Mouse (Mus musculus) forebrain, embryonic 10.5 days (tissue): ENCODE data around the gene Inka1. TPM values are rescaled to one million over a fixed set of nuclear protein-coding genes. Genes with fewer than 3 reads are reported as not detected.

Experiments
- DNase-seq: peaks from one replicate; pipeline ENCODE4 v3.0.0-alpha.2; 2017; ENCODE audit warnings: low spot score; ENCODE audit errors: extremely low spot score
- H3K27ac ChIP-seq: fragments of 300-500 bp; sonication (generic); 2 replicates; pipeline ENCODE4 v1.5.1; 2016; ENCODE audit warnings: mild to moderate bottlenecking
- H3K27me3 ChIP-seq: fragments of 300-500 bp; sonication (generic); 2 replicates; pipeline ENCODE4 v1.6.1; 2016; ENCODE audit warnings: mild to moderate bottlenecking; ENCODE audit not compliant: poor library complexity, severe bottlenecking
- H3K36me3 ChIP-seq: fragments of 300-500 bp; sonication (generic); replicated peaks from 2 replicates; pipeline ENCODE4 v1.6.1; 2016; ENCODE audit warnings: mild to moderate bottlenecking, moderate library complexity
- H3K4me1 ChIP-seq: fragments of 300-500 bp; sonication (generic); 2 replicates; pipeline ENCODE4 v1.6.1; 2016
- H3K4me3 ChIP-seq: fragments of 300-500 bp; sonication (generic); 2 replicates; pipeline ENCODE4 v1.5.1; 2016; ENCODE audit warnings: mild to moderate bottlenecking, moderate library complexity
- H3K9me3 ChIP-seq: fragments of 300-500 bp; sonication (generic); 2 replicates; pipeline ENCODE4 v1.6.1; 2016; ENCODE audit warnings: mild to moderate bottlenecking, moderate library complexity
- WGBS: fragments of 180-500 bp; shearing (Covaris S2); methylation state at CpG from one replicate; pipeline ENCODE4 v1.1.7; 2016; 5-methylcytosine and 5-hydroxymethylcytosine counted together
- polyA plus RNA-seq: library from polyadenylated mRNA; unstranded; fragments of >200 nt; fragmentation: Nextera tagmentation; extraction: Ambion mirVana; gene quantifications from 2 replicates; pipeline ENCODE4 v1.2.1, GENCODE M21; 2016

The Inka1 gene
- polyA plus RNA-seq, 1 experiment from 2014 or later: 35.0 TPM

- under 1% methylated on average over 51 of the region's 51 CpGs for WGBS
- peak; percentile 100 for DNase-seq
- Histone ChIP-seq H3K27me3 (no peaks in the 10 kb centered on the region), H3K4me3 (peak within 1 kb of the TSS; percentile 98), H3K27ac (peak within 1 kb of the TSS; percentile 98), H3K4me1 (peaks cover 32% of the 10 kb centered on the region), H3K9me3 (no peaks in the 10 kb centered on the region), H3K36me3 (peaks cover 10% of the 10 kb centered on the region)
These were observed 16.5 kb upstream of the Inka1 start, which contains the start of gene Ip6k1 for GRCm38 (mm10) chr9:108001922-108002770. TSS of gene Ip6k1 (plus strand) at chr9:108002501.

GRCm38 (mm10) chr9:107996049-107996448, 10.4 kb upstream of the Inka1 start, which contains the start of gene Gm20662:
TSS of gene Gm20662 (plus strand) at chr9:107996349.
- DNase-seq: no peak
- Histone ChIP-seq H3K4me1 (peaks cover 3% of the 10 kb centered on the region; the same call in 1 of the 2 replicates), H3K36me3 (no peaks in the 10 kb centered on the region), H3K27me3 (no peaks in the 10 kb centered on the region), H3K27ac (no peak within 1 kb of the TSS), H3K9me3 (no peaks in the 10 kb centered on the region), H3K4me3 (no peak within 1 kb of the TSS)
- 92% methylated on average over 5 of the region's 5 CpGs for WGBS

- WGBS: 95% methylated on average over 21 of the region's 21 CpGs
- Histone ChIP-seq H3K27me3 (no peaks in the 10 kb centered on the region), H3K4me3 (no peak overlapping the region), H3K9me3 (no peaks in the 10 kb centered on the region), H3K36me3 (no peaks in the 10 kb centered on the region), H3K4me1 (peaks cover 3% of the 10 kb centered on the region; the same call in 1 of the 2 replicates), H3K27ac (no peak overlapping the region)
- DNase-seq: no peak
These were observed 9.8 kb upstream of the Inka1 start for GRCm38 (mm10) chr9:107995513-107995912.

- H3K9me3 ChIP-seq: no peaks in the 10 kb centered on the region
- no peak overlapping the region for H3K4me3 ChIP-seq
- H3K27me3 ChIP-seq: no peaks in the 10 kb centered on the region
- H3K36me3 ChIP-seq: no peaks in the 10 kb centered on the region
- peaks cover 3% of the 10 kb centered on the region; the same call in 1 of the 2 replicates for H3K4me1 ChIP-seq
- H3K27ac ChIP-seq: no peak overlapping the region
- no peak for DNase-seq
- WGBS: 80% methylated on average over 2 of the region's 2 CpGs
These were observed 8.8 kb upstream of the Inka1 start for GRCm38 (mm10) chr9:107994464-107994863.

- H3K27me3 ChIP-seq: no peaks in the 10 kb centered on the region
- 77% methylated on average over 11 of the region's 11 CpGs for WGBS
- no peak overlapping the region for H3K27ac ChIP-seq
- DNase-seq: no peak
- no peak overlapping the region for H3K4me3 ChIP-seq
- no peaks in the 10 kb centered on the region for H3K9me3 ChIP-seq
- no peaks in the 10 kb centered on the region for H3K36me3 ChIP-seq
- H3K4me1 ChIP-seq: peaks cover 9% of the 10 kb centered on the region
These were observed 7.3 kb upstream of the Inka1 start for GRCm38 (mm10) chr9:107993013-107993412.

GRCm38 (mm10) chr9:107992197-107992596, 6.5 kb upstream of the Inka1 start, which contains the start of gene Cdhr4:
TSS of gene Cdhr4 (plus strand) at chr9:107992497.
- WGBS: 70% methylated on average over 2 of the region's 2 CpGs
- Histone ChIP-seq H3K27me3 (no peaks in the 10 kb centered on the region), H3K9me3 (no peaks in the 10 kb centered on the region), H3K4me1 (peaks cover 11% of the 10 kb centered on the region), H3K36me3 (no peaks in the 10 kb centered on the region), H3K27ac (no peak within 1 kb of the TSS), H3K4me3 (no peak within 1 kb of the TSS)
- no peak for DNase-seq

- H3K4me1 ChIP-seq: peaks cover 50% of the 10 kb centered on the region
- H3K36me3 ChIP-seq: no peaks in the 10 kb centered on the region
- no peaks in the 10 kb centered on the region for H3K9me3 ChIP-seq
- no peak for DNase-seq
- peaks cover 33% of the 10 kb centered on the region for H3K27me3 ChIP-seq
- no peak overlapping the region for H3K27ac ChIP-seq
- 75% methylated on average over 3 of the region's 3 CpGs for WGBS
- no peak overlapping the region for H3K4me3 ChIP-seq
These were observed 2.3 kb upstream of the Inka1 start for GRCm38 (mm10) chr9:107987950-107988349.

GRCm38 (mm10) chr9:107986376-107986775, 697 bp upstream of the Inka1 start:
- Histone ChIP-seq H3K4me1 (peaks cover 63% of the 10 kb centered on the region), H3K4me3 (peak overlapping the region; percentile 73), H3K9me3 (no peaks in the 10 kb centered on the region), H3K27me3 (peaks cover 35% of the 10 kb centered on the region), H3K27ac (peak overlapping the region; percentile 88), H3K36me3 (no peaks in the 10 kb centered on the region)
- DNase-seq: peak; percentile 82
- WGBS: 4% methylated on average over 18 of the region's 18 CpGs

- no peaks in the 10 kb centered on the region for H3K36me3 ChIP-seq
- peaks cover 73% of the 10 kb centered on the region for H3K4me1 ChIP-seq
- H3K27me3 ChIP-seq: peaks cover 35% of the 10 kb centered on the region
- peak overlapping the region; percentile 88 for H3K27ac ChIP-seq
- WGBS: 58% methylated on average over 9 of the region's 9 CpGs
- no peaks in the 10 kb centered on the region for H3K9me3 ChIP-seq
- no peak for DNase-seq
- peak overlapping the region; percentile 73 for H3K4me3 ChIP-seq
These were observed 974 bp downstream of the Inka1 start for GRCm38 (mm10) chr9:107984754-107985055.

GRCm38 (mm10) chr9:107984052-107984753, 1.5 kb downstream of the Inka1 start:
- peak overlapping the region; percentile 73 for H3K4me3 ChIP-seq
- 65% methylated on average over 19 of the region's 19 CpGs for WGBS
- no peak for DNase-seq
- no peaks in the 10 kb centered on the region for H3K36me3 ChIP-seq
- H3K9me3 ChIP-seq: no peaks in the 10 kb centered on the region
- H3K27me3 ChIP-seq: peaks cover 35% of the 10 kb centered on the region
- peak overlapping the region; percentile 88 for H3K27ac ChIP-seq
- peaks cover 73% of the 10 kb centered on the region for H3K4me1 ChIP-seq

GRCm38 (mm10) chr9:107983421-107983890, 2.2 kb downstream of the Inka1 start:
- peaks cover 72% of the 10 kb centered on the region for H3K4me1 ChIP-seq
- no peaks in the 10 kb centered on the region for H3K36me3 ChIP-seq
- peaks cover 35% of the 10 kb centered on the region for H3K27me3 ChIP-seq
- no peaks in the 10 kb centered on the region for H3K9me3 ChIP-seq
- H3K4me3 ChIP-seq: peak overlapping the region; percentile 73
- 53% methylated on average over 4 of the region's 4 CpGs for WGBS
- peak; percentile 48 for DNase-seq
- H3K27ac ChIP-seq: peak overlapping the region; percentile 88

GRCm38 (mm10) chr9:107982681-107983346, 2.9 kb downstream of the Inka1 start, which contains the start of gene Gm20661:
TSS of gene Gm20661 (plus strand) at chr9:107983058.
- Histone ChIP-seq H3K4me3 (peak within 1 kb of the TSS; percentile 73), H3K36me3 (no peaks in the 10 kb centered on the region), H3K27me3 (peaks cover 35% of the 10 kb centered on the region), H3K9me3 (no peaks in the 10 kb centered on the region), H3K27ac (peak within 1 kb of the TSS; percentile 88), H3K4me1 (peaks cover 68% of the 10 kb centered on the region)
- WGBS: 51% methylated on average over 14 of the region's 14 CpGs
- peak; percentile 59 for DNase-seq
